Mouse (Mus musculus) G1E-ER4 (cell line): ENCODE measurements around the gene Cdadc1. TPM values are rescaled to one million over a fixed set of nuclear protein-coding genes. Genes with fewer than 3 reads are reported as not detected.

Experiments
- GATA1 ChIP-seq: IDR thresholded peaks from one replicate; pipeline ENCODE4 v1.8.0; 2012; ENCODE audit warnings: low read length, inconsistent platforms
- polyA plus RNA-seq: library from polyadenylated mRNA; stranded (reverse); fragments of >175 nt; gene quantifications from 2 replicates; pipeline ENCODE4 v1.2.3, GENCODE M21; 2012

Cdadc1 gene
- polyA plus RNA-seq, 1 experiment: 37.6 TPM

DNA sequence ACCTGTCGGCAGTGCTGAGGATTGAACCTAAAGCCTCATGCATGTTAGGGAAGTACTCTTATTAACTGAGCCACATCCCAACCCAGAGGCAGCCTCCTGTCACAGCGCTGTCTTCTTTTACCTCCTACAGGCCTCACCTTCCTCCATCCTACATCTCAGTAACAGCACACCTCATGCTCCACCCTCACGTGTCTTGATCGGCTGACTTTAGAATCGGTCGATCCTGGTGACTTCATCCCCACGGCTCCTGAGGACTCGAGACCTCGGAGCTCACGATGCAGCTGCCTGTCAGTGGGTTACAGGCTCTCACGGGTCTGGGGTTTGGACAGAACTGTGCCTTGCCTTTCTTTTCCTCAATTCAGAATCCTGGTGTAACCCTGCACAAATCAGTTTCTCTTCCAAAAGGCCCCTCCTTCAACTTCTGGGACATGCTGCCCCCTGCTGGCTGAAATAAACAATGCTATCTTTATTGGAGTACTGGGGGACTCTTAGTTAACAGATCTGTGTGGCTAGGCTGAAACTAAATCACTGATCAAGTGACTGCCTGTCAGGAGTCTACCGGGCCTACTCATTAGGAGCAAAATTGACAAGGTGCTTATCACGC is 41.7 kb downstream of the Cdadc1 start:
- TF ChIP-seq GATA1: no peak

DNA sequence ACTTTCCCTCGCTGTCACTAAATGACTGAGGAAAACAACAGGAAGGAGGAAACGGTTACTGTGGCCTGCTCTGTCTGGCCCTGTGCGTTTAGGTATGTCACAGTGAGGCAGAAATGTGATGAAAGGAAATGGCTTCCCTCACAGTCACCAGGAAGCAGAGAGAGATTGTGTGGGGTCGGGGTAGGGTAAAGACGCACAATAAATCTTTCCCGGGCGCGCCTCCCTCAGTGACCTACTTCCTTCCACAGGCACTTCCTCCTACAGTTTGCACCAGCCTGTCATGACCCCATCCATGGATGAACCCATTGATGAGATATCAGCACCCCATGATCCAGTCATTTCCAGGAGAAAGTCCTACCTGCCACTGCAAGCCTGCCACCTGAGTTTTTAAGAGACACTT is 42.7 kb downstream of the Cdadc1 start:
- no peak for TF ChIP-seq GATA1

- TF ChIP-seq GATA1: no peak
These were observed 43.7 kb downstream of the Cdadc1 start for GRCm38 (mm10) chr14:59554025-59554424.

DNA sequence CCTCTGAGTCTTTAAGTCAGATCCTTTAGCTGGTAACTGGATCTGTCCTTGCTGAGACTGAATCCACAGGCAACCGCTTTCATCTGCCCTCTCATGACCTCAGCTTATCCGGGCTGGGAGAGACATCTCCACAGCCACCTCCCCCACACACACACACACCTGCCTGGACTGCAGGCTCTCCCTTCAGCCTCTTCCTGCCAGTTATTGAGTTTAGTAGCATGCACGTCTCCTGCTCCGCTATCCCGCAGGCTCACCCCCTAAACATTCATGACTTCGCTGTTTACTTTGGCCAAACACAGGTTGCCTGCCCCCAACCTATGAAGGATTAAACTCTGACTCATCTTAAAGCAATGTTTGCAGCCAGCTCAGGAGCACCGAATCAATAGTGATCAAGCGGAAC is 45.8 kb downstream of the Cdadc1 start:
- TF ChIP-seq GATA1: no peak

DNA sequence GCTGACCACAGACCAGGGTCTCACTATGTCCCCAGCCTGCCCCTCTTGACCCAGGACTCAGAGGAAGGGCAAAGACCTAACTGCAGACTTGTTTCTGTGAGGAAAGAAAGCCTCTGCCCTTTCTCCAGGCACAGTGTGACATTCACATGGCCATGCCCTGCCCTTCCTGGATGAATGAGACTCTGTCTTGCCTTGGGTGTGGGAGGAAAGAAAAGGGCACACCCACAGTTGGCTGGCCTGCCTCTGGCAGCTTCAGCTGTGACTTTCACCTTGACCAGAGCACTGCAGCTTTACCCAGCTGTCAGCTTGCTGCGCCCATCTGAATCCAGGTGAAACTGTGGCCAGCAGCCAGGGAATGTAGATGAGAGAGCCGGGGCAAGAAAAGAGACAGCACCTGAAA is 46.9 kb downstream of the Cdadc1 start:
- TF ChIP-seq GATA1: no peak

DNA sequence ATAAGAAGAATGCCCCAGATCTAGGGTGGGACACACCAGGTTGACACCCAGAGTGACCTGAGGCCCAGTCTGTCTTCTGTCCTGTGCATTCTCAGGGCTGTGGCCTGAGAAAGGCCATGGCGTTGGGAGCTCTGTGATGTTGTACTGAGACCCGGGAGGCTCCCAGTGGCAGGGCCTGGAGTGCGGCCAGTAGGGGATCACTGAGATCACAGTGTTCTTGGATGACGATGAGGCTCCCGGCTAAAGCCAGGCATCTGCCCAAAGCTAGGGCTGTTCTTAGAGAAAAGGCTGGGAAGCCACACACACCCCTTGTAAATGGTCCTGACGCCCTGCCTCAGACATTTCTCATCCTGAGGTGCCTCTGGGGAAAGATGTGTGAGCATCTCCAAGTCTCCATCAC is 48.7 kb downstream of the Cdadc1 start:
- no peak for TF ChIP-seq GATA1

DNA sequence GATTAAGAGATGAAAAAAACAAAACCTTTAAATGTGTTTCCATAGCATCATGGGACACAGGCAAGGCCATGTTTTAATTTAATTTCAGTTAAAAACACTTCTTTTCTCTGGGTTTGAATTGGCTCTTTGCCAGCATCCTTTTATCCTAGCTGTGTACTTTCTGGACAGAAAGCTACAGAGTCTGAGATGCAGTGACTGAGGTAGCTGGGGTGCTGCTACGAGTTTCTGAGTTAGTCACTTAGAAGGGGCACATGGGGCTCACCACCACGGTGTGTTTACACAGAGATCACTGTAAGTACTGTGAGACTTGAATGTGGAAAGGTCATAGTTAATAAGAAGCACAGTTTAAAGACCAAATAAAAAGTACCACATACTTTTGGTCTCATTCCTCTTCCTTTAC is 49.2 kb downstream of the Cdadc1 start:
- TF ChIP-seq GATA1: no peak

GRCm38 (mm10) chr14:59547530-59547929 is 50.2 kb downstream of the Cdadc1 start:
- TF ChIP-seq GATA1: no peak

- TF ChIP-seq GATA1: no peak
These were observed 51.4 kb downstream of the Cdadc1 start for GRCm38 (mm10) chr14:59546162-59546880.

- TF ChIP-seq GATA1: no peak
These were observed 53.8 kb downstream of the Cdadc1 start for GRCm38 (mm10) chr14:59543956-59544355.

DNA sequence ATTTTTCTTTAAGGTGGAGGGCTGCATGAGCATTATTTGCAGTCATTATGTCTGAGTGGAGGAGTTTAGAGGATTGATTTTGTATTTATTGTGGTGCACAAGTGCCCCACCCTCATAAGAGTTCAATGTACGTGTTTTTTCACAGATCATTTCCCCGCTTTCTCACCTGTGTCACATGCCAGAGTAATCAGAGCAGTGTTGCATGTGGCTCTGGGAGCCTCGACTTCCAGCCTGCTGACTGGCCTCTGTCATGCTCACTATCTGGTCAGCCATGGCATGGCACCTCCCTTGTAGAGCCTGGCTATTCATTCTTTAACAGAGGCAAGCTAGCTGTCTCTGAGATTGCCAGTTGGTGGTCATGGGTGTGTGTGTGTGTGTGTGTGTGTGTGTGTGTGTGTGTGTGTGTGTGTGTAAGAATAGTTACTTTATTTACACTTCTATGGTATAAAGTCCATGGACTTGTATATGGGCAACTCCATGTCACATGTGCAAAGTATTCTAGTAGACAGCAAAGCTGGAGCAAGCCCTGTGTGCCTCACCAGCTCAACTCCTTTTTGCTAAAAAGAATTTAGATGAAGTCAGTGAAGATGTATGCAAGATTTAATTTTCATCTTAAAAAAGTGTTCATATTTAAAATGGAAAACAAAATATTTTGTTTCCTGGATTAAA is 54.5 kb downstream of the Cdadc1 start:
- no peak for TF ChIP-seq GATA1

DNA sequence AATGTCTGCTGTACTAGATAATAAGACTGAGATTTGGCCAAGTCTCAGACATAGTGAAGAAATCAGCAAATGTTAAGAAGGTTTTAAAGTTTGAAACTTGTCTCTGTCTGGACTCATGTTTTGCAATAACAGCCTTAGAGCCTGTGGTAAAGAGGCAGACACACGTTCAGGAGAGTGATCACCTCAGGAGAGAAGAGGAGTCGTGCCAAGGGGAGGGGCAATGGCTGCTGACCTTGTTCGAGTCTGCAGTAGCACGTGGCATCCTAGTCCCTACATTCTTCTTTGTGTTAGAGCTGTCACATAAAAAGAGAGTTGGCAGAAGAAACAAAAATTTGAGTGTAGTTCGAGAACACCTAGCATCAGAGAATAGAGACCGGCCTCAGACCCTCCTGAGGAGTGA is 57.0 kb downstream of the Cdadc1 start:
- TF ChIP-seq GATA1: no peak

DNA sequence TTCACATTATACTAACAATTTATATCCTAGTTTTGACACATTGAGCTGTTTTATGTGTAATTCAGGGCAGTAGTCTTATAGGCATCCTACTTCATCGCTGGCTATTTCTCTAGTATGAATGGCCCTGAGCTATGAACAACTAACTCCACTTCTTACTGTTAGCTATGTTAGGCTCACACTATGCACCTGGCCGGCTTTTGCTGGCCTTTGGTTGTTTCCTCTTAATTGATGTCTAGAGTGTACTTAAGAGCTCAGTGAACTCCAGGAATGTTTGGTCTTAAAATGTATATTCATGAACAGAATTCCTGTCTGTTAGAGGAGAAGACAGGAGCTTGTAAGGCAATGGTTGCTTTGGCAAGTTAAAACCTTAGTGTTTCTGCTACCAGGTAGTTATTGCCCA is 57.5 kb downstream of the Cdadc1 start:
- TF ChIP-seq GATA1: no peak

DNA sequence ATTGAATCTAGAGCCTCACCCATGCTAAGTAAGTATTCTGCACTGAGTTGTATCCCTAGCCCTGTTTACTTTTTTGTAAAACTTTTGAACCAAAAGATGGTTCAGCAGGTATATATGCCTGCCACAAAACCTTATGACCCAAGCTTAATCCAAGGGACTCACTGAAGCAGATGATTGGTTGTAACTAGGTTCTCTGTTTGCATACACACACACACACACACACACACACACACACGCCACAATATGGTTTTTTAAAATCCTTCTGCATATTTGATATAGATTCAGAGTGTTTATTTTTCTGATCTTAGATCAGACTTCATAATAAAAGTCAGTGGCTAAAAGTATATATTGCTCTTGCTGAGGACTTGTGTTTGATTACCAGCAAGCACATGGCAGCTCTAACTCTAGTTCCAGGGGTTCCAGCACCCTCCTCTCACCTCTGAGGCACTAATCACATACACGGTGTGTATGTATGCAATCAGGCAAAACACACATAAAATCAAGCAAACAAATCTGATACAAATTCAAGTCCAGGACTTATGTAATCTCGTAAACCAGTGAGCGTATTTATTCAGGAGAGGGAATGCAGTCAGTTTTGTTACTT is 59.8 kb downstream of the Cdadc1 start:
- no peak for TF ChIP-seq GATA1

- TF ChIP-seq GATA1: no peak
These were observed 63.9 kb downstream of the Cdadc1 start for GRCm38 (mm10) chr14:59533908-59534307.

DNA sequence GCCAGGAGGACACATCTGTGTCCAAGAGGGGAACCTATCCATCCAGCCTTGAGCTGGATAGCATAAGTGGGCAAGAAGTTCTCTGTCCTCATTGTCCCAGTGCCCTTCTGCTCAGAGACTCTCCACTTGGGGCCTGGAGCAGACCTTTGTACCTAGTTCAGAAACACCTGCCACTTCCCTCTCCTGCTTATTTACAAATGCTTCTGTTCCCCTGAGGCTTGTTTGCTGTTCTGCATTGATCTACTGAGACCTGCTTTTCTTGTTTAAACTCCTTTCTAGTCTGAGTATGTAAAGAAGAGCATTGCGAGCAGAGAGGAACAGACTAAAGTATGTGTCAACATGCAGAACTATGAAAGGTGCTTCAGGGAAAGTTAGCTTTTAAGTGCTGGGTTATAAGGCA is 64.8 kb downstream of the Cdadc1 start:
- TF ChIP-seq GATA1: no peak

DNA sequence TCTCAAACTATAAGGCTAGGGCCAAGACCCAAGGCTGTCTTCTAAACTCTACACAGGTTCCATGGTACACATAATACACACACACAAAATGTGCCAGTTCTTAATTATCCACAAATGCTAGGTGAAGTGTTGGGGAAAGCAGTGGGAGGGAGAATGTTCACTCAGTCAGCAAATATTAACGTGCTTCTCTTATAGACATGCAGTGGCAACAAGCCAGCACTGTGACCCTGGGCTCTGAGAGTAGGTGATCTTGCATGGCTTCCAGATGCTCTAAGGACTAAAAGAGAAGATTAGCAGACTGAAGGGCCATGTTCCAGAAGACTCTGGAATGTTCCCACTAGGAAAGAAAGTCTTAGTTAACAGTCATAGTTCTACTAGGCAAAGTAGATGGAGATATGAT is 67.0 kb downstream of the Cdadc1 start:
- TF ChIP-seq GATA1: no peak

- no peak for TF ChIP-seq GATA1
These were observed 71.9 kb downstream of the Cdadc1 start for GRCm38 (mm10) chr14:59525843-59526242.
